Mouse (Mus musculus): Measurements from ENCODE around the gene Vps9d1.

Gene Vps9d1

DNA sequence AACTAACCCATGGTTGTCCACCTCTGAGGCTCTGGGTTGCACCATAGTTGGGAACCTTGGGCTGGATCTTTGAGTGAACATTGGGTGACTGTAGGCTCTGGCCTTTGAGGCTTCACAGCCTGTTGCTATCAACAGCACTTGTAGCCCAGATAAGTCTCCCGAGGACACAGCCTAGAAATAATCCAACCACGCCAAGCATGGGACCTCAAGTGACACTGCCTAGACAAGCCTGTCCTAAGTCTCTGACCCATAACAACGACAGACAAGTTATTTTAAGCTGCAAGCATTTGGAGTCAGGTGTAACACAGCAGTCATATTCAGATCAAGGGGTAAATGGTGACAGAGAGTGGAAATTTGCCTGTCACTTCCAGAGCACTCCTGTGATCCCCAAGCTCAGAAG lies 38.7 kb downstream of the Vps9d1 start:
- no peak for DNase-seq (ENCODE audit: low read depth, low spot score)

DNA sequence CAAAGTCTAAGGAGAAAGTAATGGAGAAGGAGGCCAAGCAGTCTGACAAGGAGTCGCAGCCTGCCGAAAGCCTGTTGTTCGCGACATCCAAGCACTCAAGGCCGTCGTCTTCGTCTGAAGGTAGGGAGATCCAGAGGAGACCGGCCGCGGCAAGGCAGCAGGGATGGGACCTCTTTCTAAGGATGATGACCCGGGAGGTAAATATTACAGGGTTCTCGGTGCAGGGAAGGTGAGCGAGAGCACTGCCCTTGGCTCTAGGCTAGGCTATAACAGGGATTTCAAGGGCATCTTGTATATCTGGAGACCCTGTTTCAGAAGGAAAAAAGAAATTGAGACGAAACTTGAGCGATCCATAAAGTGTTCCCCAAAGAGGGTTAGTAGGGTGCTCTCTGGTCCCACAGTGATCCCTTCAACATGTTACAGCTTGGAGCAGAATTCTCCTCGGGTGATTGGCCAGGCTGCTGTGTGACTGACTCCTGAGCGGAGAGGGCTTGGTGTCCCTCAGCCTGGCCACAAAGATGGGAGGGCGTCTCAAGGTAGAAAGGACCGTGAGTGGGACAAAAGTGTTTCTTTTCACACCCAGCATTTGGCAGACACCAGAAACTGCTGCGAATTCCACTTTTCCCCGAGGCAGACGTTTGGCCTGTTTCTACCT lies 40.9 kb downstream of the Vps9d1 start:
- no peak for DNase-seq (ENCODE audit: low read depth, low spot score)

DNA sequence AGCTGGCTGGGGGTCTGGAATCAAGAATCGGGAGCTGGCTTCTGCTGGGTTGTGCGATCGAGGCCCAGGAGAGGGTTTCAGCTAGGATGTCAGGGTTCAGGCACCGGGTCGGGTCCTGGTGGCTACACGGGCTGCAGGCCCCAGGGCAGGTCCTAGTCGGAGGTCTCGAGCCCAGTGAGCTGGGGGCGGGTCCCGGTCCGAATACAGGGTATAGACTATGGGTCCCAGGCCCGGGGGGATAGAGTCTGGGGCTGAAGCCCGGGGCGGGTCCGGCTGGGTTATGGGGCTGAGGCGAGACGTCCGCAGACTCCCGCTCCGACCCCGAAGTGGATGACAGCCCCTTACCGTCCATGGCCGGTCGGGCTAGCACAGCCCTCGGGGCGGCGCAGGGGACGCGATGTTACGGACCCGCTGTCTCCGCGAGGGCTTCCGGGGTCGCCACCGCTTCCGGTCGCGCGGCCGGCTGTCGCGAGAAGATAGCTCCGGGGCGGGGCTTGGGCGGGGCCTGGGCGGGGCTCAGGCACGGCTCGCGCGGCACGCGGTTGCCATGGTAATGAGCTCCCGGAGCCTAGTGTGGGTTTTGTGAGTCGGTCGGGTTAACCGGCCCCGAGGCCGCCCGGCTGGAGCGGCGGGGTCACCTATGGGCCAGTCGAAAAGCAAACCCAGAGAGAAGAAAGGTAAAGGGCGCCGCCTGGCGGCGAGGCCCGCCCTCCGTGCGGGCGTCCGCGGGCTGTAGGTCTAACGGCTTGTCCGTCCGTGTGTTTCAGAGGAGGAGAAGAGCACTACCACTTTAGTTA lies 41.6 kb downstream of the Vps9d1 start, which contains the start of the genes Chmp1a and Spata33:
Gene Chmp1a, minus strand, starts transcription at position 443 of the 797 bp plus-strand sequence.
Gene Spata33, plus strand, starts transcription at position 512 of the 797 bp plus-strand sequence.
- DNase-seq (ENCODE audit: low read depth, low spot score), result peak; percentile 98

DNA sequence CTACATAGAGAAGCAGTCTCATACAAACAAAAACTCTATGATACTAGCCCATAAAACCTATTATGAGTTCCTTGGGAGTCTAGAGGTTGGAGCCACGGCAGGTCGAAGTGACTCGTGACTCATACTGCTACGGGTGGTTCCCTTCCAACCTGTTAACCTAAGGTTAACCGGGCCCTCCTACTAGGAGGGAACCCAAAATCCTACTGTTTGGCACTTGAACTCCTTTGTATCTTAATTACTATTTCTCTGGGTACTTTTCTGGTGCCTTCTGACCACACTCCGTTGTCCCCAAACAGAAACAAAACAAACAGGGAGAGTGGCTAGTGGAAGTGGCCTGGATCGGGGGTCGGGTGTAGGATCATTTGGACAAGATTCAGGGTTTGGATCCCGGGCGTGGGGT lies 42.3 kb downstream of the Vps9d1 start:
- no peak for DNase-seq (ENCODE audit: low read depth, low spot score)

DNA sequence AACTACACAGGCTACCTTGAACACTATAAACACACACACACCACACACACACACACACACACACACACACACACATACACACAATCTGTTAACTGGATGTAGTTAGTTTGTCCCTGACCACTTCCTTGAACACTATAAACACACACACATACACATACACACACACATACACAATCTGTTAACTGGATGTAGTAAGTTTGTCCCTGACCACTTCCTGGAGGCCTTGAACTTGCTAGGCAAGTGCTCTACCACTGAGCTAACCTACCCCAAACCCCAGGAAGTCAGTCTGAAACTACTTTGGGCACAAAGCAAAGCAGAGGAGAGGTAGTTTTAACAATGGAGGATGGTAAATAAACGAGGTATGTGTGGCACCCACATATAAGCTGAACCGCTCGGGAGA lies 50.6 kb downstream of the Vps9d1 start:
- no peak for DNase-seq (ENCODE audit: low read depth, low spot score)

DNA sequence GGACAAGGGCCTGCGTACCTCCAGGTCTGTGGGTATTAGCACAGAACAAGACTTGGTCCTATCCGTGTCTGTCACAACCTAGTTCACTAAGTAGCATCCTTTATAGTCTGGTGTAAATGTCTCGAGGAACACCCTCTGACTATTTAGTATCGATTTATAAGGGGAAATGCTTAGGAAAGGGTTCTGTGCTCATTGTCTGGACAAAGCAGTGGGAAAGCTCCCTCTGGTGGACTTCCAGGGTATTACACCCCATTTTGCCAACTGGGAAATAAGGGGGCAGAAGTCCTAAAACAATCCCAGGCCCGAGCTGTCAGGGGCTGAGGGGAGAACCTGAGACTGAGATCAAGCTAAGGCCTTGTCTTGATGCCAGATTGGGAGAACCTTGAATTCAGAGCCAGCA lies 51.9 kb downstream of the Vps9d1 start:
- DNase-seq (ENCODE audit: low read depth, low spot score), result peak; percentile 84

DNA sequence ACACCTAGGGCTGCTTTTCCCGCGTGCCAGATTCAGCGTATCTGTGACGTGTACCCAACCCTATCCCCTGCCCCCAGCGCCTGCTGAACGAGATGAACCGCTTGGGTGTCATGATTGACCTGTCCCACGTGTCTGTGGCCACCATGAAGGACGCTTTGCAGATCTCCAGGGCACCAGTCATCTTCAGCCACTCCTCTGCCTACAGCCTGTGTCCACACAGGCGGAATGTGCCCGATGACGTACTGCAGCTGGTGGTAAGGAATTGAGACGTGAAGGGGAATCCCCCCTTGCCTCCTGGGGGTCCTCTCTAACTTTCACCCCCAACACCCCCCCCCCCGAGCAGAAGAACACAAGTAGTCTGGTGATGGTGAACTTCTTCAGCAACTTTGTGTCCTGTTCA lies 54.3 kb downstream of the Vps9d1 start:
- DNase-seq (ENCODE audit: low read depth, low spot score), result no peak

DNA sequence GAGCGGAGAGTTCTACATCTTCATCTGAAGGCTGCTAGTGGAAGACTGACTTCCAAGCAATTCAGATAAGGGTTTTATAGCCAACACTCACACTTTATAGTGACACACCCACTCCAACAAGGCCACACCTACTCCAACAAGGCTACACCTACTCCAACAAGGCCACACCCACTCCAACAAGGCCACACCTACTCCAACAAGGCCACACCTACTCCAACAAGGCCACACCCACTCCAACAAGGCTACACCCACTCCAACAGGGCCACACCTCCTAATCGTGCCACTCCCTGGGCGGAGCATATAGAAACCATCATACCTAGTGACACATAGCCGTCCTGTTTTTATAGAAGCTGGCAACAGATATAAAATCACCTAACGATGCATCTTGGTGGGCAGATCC lies 57.1 kb downstream of the Vps9d1 start:
- peak; percentile 76 for DNase-seq (ENCODE audit: low read depth, low spot score)

DNA sequence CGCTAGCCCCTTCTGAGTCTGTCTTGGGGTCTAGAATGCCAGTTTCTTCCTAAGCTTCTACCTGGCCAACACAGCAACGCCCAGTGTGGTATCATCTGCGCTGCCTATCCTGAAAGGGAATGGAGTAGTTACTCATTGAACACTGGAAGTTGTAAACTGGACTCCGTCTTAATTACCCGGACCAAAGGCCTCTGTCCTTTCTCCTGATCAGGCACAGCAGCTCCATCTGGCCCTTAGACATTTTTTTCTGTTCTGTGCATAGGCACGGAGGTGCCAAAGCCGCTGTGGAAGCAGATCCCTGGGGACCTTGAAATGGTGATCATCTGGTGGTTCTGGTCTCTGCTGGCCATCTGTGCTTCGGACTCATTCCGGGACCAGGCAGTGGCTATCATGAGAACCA lies 60.4 kb downstream of the Vps9d1 start:
- no peak for DNase-seq (ENCODE audit: low read depth, low spot score)

Data from ZHBTc4 (cell line).